Mouse (Mus musculus) mature B cell (primary cell): ENCODE measurements around the gene Sprr2a2.
"Not testable (repeated sequence)": the region's sequence is repeated elsewhere in the genome, so short reads cannot be mapped to it uniquely, and the experiment has no call there.

Source experiments
- in situ Hi-C: fragments of 300-500 bp; cut with MboI; formaldehyde crosslinking; loops from 2 replicates; pipeline ENCODE4 v1.14.3; 2019

The Sprr2a2 gene

GRCm38 (mm10) chr3:92215569-92215968 lies at the start of gene Sprr2a2, which contains the start of gene Sprr2a1:
Sprr2a2 (plus strand) TSS chr3:92215920.
Sprr2a1 (plus strand) TSS chr3:92215799.
- in situ Hi-C loops = not testable (repeated sequence)

- in situ Hi-C loops = no loop called here
These were observed 45.9 kb upstream of the Sprr2a2 start for GRCm38 (mm10) chr3:92169847-92170246.

- in situ Hi-C loops = no loop called here
These were observed 38.8 kb upstream of the Sprr2a2 start for GRCm38 (mm10) chr3:92176880-92177279.

- in situ Hi-C loops = no loop called here
These were observed 20.1 kb upstream of the Sprr2a2 start for GRCm38 (mm10) chr3:92195512-92196200.

GRCm38 (mm10) chr3:92211133-92211925 lies 4.4 kb upstream of the Sprr2a2 start:
- in situ Hi-C loops = not testable (repeated sequence)

- in situ Hi-C loops = not testable (repeated sequence)
These were observed 3.7 kb upstream of the Sprr2a2 start for GRCm38 (mm10) chr3:92212059-92212458.

GRCm38 (mm10) chr3:92213651-92214050 lies 2.1 kb upstream of the Sprr2a2 start:
- in situ Hi-C loops = not testable (repeated sequence)

GRCm38 (mm10) chr3:92219031-92219430 lies 3.3 kb downstream of the Sprr2a2 start:
- in situ Hi-C loops = not testable (repeated sequence)

- in situ Hi-C loops = not testable (repeated sequence)
These were observed 8.0 kb downstream of the Sprr2a2 start for GRCm38 (mm10) chr3:92223708-92224107.

GRCm38 (mm10) chr3:92227410-92227809 lies 11.7 kb downstream of the Sprr2a2 start:
- in situ Hi-C loops = not testable (repeated sequence)

GRCm38 (mm10) chr3:92236463-92237189 lies 20.9 kb downstream of the Sprr2a2 start:
- in situ Hi-C loops = not testable (repeated sequence)

GRCm38 (mm10) chr3:92238736-92239135 lies 23.0 kb downstream of the Sprr2a2 start:
- in situ Hi-C loops = not testable (repeated sequence)

GRCm38 (mm10) chr3:92239197-92239596 lies 23.5 kb downstream of the Sprr2a2 start:
- in situ Hi-C loops = not testable (repeated sequence)

- in situ Hi-C loops = not testable (repeated sequence)
These were observed 29.1 kb downstream of the Sprr2a2 start for GRCm38 (mm10) chr3:92244833-92245232.

GRCm38 (mm10) chr3:92246245-92246644 lies 30.5 kb downstream of the Sprr2a2 start:
- in situ Hi-C loops = not testable (repeated sequence)

- in situ Hi-C loops = not testable (repeated sequence)
These were observed 32.8 kb downstream of the Sprr2a2 start for GRCm38 (mm10) chr3:92248494-92248893.

- in situ Hi-C loops = not testable (repeated sequence)
These were observed 34.7 kb downstream of the Sprr2a2 start for GRCm38 (mm10) chr3:92250450-92250849.

GRCm38 (mm10) chr3:92253860-92254259 lies 38.1 kb downstream of the Sprr2a2 start:
- in situ Hi-C loops = not testable (repeated sequence)

GRCm38 (mm10) chr3:92258526-92258925 lies 42.8 kb downstream of the Sprr2a2 start:
- in situ Hi-C loops = not testable (repeated sequence)

GRCm38 (mm10) chr3:92263462-92263861 lies 47.7 kb downstream of the Sprr2a2 start:
- in situ Hi-C loops = not testable (repeated sequence)

GRCm38 (mm10) chr3:92271414-92271985 lies 55.8 kb downstream of the Sprr2a2 start:
- in situ Hi-C loops = not testable (repeated sequence)

GRCm38 (mm10) chr3:92273504-92273903 lies 57.8 kb downstream of the Sprr2a2 start:
- in situ Hi-C loops = not testable (repeated sequence)
